Mouse (Mus musculus) lung, adult 2 months (tissue): ENCODE measurements at regions not wholly inside any gene's neighbourhood (a gene's known extent, or its start where the extent isn't known, plus 50 kb on each side); places are given as distances from the start of the nearest gene placed in this dataset.

Source experiments
- CTCF ChIP-seq: fragments of 200-500 bp; IDR thresholded peaks from 2 replicates; pipeline ENCODE4 v1.5.1; 2011; ENCODE audit warnings: mild to moderate bottlenecking, low read length, control low read depth; ENCODE audit not compliant: insufficient read depth
- POLR2A ChIP-seq: fragments of 200-500 bp; IDR thresholded peaks from 2 replicates; pipeline ENCODE4 v1.6.1; 2011; ENCODE audit warnings: low read depth, mild to moderate bottlenecking, control low read depth, low read length, borderline replicate concordance; ENCODE audit errors: extremely low read depth

DNA sequence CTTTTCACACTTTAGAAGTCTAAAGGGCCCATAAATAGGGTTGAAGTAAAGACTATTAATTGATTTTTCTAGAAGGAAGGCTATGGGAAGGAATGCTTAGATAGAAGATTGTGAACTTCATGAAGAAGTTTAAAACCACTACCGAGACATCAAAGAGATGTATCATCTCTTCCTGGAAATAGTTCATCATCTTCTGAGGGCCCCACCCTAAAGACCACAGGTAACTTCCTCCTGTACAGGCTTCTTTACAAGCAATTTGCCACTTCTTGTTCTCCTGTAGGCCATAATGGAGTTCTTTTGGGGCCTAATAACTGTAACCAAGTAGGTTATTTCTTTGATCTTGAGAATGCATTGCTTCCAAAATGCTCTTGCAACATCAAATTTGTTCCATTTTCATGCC lies 485.8 kb upstream of the A1bg start:
- no peak for TF ChIP-seq CTCF
- TF ChIP-seq POLR2A = no peak
